Mouse (Mus musculus) lung, postnatal 36 days (tissue): ENCODE data around the gene Helq.

Experiments used
- DNase-seq: peaks from one replicate; pipeline ENCODE4 v3.0.0; 2022; ENCODE audit warnings: mixed read lengths

The Helq gene

DNA sequence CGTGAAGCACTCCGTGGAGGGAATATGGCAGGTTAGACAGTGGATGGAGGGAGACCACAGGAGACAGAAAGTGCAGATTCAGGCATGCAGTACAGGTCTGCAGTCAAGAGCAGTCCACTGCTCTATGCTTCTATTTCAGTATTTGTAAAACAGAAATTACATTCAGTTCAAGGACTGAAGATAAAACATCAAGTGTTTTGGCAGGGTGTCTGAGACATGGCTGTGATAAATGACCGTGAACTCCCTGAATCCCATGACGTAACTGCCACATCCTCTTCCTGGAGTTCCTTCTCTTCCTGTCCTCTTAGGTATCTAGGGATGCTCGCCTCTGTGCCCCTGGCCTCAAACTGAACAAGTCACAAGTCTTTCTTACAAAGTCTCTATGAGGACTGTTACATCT is 21.5 kb downstream of the Helq start:
- DNase-seq, result no peak

DNA sequence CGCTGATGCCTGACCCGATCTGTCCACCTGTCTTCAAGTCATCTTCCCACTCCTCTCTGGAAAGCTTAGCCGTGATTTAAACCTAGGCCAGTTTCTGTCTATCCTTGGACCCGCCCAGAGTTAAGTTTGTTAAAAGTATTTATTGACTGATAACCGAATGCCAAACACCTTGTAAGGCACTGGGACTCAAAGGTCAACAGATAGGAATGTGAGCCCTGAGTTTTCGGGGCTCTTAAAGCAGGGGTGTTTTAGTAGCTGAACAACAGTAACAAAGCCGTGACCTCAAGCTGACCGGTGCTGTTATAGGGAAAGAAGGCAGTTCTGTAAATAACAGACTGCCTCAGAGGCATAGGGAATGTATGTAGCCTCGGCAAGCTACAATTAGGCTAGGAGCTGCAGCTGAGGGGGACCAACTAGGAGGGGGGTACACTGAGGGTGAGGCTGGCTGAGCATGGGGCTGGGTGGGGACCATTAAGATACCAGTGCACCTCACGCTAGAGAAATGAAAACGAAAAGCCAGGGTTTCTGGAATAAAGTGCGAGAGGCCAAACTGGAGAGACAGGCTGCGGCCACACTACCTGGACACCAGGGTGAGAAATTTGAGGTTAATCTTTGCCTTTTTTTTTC is 22.5 kb downstream of the Helq start:
- no peak for DNase-seq

DNA sequence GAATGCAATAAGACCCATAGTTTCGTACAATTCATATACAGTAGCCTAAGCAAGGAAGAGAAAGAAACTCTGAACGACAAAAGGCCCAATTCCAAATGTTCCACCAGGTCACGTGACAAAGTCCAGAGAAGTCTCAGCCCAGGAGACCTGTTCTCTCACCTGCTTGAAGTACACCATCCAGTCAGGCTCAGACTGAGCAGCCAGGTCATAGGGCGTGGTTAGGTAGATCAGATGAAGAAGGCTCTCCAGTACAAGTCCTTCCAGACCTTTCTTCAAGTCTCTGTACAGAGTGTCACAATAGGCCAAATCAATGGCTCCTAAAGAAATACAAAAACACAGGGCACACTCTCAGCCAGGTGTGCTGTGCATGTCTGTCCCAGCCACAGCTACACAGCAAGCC is 26.8 kb downstream of the Helq start:
- DNase-seq, result no peak

DNA sequence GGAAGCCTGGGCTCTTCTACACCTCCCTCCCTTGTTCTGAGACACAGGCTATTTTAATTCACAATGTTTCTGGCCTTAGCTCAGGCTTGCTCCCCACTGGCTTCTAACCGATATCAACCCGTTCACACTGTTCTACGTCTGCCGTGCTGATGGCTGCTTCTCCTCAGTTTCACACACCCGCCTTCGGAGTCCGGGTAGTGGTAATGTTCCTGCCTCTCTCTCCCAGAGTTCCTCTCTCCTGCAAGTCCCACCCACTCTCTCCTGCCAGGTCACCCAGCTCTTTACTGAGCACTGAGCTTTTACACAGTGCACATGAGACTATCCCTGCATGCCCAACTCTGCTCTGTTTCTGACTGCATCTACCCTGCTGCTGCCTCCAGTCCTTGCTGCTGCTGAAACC is 32.4 kb downstream of the Helq start:
- DNase-seq, result no peak

DNA sequence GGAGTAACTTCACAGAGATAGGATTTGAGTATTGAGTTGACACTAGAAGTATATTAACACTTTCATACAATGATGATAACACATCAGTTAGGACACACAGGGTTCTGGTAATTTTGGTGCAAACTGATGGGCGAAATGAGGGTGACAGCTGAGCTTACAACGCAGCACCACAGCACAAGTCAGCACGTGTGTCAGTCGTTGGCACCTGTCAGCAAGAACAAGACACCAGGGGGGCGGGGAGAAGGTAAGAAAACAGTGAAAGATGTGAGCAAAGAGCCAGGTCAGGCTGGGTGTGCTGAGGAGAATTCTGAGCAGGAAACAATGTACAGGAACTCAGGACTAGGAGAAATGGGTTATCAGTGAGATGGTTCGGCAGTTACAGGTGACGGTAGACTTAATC is 36.7 kb downstream of the Helq start:
- no peak for DNase-seq

DNA sequence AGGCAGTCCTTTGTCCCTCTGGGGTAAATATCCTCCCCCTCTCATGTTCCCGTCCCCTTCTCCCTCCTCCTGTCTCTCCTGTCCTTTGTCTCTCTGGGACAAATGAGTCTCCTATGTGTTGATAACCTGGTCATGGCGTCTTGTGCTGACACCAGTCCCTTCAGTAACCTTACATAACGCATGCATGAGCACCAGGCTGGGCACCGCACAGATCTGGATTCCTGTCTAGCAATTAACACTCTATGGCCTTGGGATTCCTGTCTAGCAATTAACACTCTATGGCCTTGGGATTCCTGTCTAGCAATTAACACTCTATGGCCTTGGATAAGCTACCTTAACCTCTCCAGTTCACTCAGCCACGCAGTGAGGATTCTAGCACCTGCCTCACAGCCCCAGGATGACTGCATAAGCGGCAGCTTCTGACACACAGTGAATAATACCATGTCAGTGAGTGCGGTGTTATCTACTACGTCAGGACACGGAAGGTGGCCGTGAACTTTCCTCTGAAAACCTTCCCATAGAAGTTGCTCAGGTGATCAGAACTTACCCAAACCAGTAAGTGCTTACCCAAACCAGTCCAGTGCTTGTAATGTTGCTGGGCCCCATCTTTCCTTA is 38.2 kb downstream of the Helq start:
- no peak for DNase-seq

DNA sequence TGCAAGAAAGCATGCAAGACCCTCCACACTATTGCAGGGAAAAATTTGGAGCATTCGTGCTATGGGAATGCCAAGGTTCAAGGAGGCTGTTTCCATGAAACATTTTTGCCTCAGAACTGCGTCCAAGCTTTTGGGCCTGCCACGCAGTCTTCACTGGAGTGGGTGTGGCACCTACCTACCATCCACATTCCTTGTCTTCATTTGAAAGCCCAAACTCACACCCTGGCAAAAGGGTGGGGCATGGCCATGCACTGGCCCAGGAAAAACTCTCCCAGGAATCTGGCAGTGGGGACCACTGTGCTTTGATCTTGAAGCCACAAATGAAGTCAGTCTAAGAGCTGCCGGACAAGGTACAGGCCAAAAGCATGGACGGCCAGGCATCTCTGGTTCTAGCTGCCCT is 40.3 kb downstream of the Helq start:
- DNase-seq, result no peak

DNA sequence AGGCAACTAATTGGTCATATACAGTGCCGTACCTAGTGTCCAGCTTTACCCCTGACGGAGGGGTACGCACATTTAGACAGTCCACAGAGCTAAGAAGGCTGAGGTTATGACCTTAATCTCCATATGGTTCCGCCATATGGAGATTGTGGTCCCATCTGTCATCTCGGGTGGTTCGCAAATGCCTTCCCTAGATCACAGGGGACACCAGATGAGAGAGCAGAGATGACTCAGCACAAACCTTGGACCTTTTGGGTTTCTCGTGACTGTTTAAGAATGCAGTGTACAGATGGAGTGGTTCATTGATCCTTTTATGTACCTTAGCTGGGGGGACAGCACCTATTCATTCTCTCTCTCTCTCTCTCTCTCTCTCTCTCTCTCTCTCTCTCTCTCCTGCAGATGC is 45.0 kb downstream of the Helq start:
- no peak for DNase-seq

DNA sequence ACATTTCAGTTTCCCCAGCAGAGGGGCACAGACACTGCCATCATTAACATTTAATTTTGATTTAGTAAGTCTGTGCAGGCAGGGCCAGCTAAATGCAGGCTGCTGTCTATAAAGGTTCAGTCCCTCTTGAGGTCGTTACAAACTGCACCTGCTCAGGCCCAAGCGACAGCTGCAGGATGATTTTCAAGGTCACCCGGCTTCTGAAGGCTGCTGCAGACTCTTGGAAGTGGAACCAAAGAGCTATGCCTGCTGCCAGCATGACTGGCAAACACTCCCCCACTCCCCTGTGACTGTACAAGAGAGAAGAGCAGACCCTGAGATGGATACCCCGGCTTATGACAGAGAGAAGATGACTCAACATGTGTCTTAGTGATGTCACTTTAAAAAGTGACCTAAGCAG is 46.7 kb downstream of the Helq start:
- no peak for DNase-seq

DNA sequence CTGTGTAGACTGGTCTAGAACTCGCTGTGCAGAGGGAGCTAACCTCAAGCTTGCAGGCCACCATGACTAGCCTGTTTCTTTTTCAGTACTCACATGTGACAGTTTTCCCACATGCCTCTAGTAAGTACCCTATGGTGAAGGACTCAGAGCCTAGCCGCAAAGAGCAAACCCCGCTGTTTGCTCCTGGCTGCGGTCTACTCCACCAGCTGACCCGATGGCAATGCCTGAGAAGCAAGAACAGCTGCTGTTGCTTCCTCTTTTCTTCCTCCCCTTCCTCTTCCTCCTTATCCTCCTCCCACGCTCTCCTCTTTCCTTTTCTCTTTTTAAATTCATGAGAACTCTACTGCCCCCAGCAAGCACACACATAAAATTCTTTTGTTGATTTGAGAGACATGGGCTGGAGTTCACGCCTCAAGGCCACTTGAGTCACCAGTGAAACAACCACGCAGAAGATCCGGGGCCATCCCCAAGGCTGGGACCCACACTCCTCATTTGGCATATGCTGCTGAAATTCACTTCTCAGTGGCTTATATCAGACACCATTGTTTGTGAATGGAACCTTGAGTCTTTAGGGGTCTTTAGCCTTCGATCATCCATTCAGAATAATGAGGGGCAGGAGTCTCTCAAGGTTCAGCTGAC is 47.7 kb downstream of the Helq start:
- DNase-seq, result peak; percentile 17

DNA sequence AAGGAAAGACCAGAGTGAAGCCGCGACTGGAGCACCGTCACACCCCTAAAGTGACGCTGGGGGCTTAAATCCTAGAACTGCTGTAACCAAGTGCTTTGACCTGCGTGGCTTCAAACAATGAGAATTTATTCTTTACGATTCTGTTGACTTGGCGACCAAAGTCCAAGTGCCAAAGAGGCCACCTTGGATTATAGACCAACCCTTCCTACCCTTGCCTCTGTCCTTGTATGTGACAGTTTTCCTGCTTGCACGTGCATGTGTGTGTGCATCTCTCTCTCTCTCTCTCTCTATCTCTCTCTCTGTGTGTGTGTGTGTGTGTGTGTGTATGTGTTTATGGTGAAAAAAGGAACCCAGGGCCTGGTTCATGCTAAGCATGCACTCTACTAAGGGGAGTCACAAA is 59.6 kb downstream of the Helq start:
- DNase-seq, result no peak

DNA sequence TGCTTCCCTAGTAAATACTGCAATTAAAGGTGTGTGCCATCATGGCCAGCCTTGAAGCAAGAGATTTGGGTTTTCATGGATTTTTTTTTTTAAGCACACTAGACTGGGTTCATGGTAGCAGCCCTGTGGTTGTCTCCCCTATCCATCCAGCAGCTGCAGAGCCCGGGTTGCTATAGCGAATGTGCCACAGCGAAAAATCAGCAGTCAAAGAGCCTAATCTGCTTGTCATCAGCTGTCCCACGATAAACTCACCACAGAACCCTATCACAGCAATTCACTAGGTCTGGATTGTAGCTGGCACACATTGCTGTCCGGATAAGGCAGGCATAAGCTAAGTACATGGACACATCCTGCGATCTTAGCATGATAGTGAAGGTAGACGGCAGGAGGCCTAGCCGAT is 61.5 kb downstream of the Helq start:
- no peak for DNase-seq

DNA sequence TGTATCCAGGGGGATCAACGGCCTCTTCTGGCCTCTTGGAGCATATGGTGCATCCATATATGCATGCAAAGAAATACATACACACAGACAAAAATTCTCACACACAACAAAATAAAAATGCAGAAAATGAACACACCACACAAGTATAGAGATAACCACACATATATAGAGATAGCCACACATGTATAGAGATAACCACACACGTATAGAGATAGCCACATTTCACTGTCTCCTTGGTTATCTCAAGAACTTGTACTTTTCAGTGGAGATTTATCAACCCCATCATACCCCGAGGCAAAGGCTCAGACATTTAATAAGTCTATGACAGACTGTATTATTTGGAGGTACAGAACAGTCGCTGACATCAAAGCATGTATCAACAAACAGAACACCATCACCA is 63.9 kb downstream of the Helq start:
- DNase-seq, result no peak

DNA sequence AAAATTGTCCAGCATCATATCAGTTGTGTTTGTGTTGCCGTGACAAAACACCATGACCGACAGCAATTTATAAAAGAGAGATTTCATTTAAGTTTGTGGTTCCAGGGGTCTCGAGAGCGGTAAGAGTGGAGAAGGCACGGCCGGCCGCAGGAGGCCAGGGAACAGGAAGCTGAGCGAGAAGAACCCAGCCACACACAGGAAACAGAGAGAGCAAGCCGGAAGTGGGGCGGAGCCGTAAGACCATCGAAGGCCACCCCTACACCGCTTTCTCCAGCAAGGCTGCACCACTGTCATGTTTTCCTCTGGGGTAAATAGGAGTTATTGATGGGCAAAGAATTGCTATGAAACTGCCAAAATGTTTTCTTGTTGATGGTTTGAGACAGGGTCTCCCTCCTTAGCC is 69.6 kb downstream of the Helq start:
- DNase-seq, result peak; percentile 42

DNA sequence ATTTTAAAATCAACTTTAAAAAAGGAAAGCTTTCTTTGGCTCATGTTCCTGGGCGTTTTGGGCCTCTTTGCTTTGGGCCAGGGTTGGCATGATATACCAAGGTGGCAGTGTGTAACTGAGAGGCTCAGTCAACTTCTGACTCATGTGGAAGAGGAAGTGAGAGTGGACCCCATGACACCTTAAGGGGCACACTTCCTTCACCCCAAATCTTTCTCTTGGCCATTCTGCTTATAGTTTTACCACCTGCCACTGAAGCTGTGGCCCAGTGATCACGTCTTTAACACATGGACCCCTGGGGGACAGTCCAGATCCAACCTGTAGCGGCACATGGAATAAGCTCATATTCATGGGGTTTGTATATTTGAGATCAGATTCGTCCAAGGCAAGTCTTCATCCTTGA is 72.4 kb downstream of the Helq start:
- DNase-seq, result no peak

DNA sequence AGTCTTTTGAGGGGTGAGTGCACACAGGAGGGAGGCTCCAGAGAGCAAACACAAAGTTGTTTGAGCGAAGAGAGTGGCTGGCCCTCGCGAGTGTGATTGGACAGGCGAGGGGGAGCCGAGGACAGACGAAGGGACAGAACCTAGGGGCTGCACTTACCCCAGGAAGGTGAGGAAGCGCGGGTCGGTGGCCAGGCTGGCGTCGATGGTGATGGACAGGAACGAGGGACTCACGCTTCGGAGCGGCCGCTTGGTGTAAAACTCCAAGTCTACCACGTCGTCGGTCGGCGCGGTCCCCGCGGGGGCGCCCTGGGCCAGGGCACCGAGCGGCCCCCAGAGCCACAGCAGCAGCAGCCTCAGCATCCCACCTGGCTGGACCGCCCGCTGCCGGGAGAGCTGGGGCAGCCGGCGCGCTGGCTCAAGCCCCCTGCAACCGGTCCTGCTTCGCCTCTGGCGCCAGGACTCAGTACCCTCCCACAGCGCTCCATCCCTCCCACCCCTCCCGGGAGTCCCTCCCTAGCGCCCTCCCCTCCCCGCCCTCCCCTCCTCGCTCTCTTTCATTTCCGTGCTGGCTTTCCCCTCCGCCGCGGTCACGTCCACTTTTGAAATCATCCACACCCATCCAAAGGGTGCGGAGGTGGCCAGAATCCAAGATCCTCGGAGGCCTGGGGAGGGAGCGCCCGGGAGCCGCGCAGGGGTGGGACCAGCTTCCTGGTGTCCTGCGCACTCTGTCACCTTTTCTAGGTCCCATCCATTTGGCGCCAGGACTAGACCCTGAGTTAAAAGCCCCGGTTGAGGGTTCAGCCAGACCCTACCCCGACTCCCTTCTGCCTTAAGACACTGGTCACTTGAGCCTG is 78.9 kb downstream of the Helq start, which contains the start of gene Hpse:
Hpse (minus strand) TSS at position 482 of the 854 bp plus-strand sequence.
- DNase-seq, result peak; percentile 74

DNA sequence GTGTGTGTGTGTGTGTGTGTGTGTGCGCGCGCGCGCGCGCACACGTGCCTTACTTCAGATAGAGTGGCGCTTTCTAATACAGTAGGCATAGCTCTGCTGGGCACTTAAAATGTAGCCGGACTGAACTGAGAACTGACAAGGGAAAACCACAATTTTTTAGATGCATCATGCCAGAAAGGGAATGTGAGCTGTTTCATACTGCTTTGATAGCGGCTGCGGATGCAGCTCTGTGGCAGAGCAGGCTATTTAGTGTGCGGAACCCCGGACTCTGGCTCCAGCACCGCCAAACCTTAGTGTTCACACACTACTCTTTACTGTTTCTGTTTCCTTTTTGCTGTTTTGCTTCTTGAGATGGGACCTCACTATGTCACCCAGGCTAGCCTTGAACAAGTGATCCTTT is 81.6 kb downstream of the Helq start:
- no peak for DNase-seq
